Mouse (Mus musculus): Measurements from ENCODE around the gene Rab7.

DNA sequence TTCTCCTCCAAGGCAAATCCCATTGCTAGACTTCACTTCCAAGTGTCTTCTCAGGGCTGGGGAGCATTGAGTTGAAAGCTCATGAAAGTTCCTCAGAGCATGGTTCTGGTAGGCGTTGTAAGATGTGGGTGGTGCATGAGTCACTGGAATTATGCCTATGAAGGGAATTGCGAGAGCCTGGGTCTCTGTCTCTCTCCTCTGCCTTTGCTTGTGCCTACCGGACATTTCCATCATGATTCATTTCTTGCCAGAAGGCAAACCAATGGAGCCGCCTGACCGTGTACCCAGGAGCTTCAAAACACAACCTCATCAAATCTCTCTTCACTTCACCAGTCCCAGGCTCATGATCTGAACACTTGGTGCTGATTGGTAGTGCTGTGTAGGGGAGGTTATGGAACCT is 11.8 kb upstream of the Rab7 start:
- TF ChIP-seq POLR2A (IDR thresholded peaks at IDR 0.05; ENCODE audit: borderline replicate concordance, control insufficient read depth, low read depth, low read length) (no peak), CTCF (IDR thresholded peaks at IDR 0.05; ENCODE audit: control insufficient read depth, insufficient read depth, low read length) (no peak)

Data from bone marrow, adult 2 months (tissue).